Mouse (Mus musculus) erythroid progenitor cell, adult 5-6 weeks (primary cell): ENCODE measurements at regions not wholly inside any gene's neighbourhood (a gene's known extent, or its start where the extent isn't known, plus 50 kb on each side); places are given as distances from the start of the nearest gene placed in this dataset.

Experiments
- ATAC-seq: replicated peaks from 2 replicates; pipeline ENCODE4 v1.8.0; 2016; ENCODE audit warnings: moderate number of reproducible peaks, mild to moderate bottlenecking, moderate TSS enrichment, inconsistent platforms; ENCODE audit not compliant: poor library complexity, low FRiP score, severe bottlenecking

DNA sequence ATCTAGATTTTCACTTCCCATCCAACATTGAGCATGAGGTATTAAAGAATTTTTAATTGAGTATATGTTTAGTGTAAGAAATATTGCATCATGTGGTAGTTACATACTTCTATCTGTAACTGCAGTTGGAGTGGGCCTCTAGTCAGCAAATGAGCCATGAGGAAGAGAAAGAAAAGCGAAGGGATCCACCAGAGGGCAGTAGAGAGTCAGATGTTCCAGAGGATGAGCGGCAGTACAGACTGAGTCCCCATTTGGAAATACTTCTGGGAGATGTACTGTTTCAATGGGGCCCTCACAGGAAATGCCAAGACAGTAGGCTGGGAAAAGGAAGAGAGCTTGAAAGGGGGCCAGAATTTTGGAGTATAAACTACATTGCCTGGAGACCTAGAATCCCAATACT, 221.2 kb downstream of the Myh15 start:
- no peak for ATAC-seq

DNA sequence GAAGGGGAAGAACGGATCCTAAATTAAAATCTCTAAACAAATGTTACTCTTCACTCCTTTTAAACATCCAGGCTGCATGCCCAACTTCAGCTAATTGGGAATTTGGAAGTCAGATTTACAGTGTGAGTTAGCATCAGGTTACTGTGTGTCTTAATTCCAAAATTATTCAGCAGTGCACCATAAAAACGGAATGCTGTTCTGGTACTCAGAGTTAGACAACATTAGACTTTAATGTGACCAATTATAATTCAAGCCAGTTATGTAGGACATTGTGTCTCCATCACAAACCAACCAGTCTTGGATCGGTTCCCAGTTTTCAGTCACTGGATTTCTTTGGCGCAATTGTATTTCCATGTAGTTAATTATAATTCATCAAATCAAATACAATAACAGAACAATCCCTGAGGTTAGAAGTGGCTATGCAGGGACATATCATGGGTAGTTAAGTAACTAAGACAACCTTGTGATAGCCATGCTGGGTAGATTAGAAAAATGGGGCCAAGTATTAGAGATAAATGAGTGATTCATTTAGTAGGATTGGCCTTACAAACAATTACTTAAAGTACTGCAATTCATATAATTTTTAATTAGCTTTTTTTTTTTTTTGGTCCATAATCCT, 230.9 kb downstream of the Myh15 start:
- no peak for ATAC-seq

DNA sequence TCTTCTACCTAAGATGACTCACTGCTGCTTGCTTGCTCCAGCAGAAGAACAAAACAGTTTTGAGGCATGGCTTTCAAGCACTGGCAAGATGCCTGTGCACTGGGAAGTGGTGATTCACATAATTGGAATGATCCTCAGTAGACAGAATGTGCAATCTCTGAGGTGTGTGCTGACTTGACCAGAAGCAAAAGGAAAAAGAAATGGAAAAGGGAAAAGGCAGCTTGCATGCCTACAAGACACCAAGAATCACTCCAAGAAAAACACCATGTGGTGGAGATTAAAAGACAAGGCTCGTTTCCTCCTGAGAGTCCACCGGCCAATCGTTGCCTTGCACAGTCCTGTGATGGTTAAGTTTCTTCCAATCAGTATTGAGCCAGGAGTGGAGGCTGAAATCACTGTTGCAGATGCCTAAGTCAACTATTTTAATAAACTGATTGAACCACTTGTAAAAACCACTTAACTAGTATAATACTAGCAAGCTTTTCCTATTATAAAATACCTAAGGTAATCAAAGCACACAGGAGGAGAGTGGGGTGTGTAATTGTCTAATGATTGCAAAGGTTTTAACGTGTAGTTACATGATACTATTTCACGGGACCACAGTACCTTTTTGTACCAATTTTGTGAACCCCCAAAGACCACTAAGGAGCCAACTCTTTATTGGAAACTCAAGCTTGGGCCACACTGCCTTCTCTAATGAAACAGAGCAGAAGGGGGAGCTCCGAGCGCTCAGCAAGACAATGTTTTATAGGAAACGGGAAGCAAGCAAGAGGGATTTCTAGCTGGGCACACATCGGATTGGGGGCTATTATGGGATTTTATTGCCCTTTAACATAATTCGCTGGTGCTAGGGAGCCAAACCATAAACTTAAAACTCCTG, 232.2 kb downstream of the Myh15 start:
- no peak for ATAC-seq

DNA sequence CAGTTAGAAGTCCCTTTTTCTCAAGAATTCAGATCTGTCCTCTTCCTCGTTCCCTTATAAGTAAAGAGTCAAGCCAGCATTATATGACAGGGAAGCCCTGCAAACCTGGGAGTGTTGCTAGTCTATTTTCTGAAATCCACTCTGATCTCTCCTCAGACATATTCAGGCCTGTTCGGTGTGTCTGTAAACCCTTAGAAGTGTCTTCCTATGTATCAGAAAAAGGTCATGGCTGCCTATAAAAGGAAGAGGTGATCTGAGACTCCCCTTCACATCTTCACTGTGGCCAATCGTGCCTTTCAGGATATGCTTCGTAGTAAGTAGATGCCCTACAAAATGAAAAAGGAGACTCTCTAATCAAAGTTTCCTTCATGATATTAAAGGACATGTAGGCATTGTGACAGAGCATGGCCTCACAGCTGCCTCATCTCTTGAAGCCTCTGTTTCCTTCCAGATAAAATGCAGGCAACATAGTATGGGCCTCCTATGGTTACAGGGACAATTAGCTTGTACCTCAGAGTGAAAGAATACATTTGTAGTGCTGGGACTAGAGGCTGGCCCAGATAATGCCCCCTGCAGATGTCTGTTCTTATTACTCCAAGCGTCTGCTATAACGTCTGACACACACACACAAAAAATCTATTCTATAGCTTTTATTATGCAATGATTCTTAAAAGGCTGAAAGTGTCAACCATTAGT, 246.5 kb downstream of the Myh15 start:
- no peak for ATAC-seq

DNA sequence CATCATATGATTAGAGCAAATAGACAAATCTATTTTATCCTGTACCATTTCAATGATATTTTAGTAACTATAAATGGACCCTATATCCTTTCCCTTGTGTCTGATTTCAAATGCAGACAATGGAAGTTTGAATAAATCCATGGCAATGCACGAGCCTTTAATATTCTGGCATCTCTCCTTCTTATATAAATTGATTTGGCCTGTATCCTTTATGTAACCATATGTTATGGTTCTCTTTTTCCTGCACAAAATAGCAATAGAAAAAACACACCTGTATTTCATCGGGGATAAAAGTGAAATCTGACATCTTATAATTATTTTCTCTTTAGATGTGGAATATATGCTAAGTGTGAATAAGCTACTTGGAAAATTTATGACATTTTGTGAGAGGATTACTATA, 247.1 kb downstream of the Myh15 start:
- ATAC-seq: no peak

DNA sequence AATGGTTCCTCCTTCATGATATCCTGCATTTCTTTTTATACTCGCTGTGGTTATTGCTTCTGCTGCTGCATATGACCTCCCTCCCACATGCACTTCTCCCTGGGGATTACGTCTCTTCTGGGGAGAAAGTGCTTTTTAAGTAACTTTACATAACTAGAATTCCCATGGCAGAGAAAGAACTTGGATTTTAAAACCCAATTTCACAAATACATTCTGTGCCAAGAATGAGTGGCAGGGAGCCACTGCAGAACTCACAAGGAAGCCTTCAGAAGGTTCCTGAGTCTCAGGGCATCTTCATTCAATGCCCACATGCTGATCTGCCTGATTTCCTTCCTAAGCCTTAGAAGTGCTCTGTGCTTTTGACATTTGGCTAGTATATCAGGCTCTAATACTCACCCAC, 259.8 kb downstream of the Myh15 start:
- ATAC-seq: no peak

DNA sequence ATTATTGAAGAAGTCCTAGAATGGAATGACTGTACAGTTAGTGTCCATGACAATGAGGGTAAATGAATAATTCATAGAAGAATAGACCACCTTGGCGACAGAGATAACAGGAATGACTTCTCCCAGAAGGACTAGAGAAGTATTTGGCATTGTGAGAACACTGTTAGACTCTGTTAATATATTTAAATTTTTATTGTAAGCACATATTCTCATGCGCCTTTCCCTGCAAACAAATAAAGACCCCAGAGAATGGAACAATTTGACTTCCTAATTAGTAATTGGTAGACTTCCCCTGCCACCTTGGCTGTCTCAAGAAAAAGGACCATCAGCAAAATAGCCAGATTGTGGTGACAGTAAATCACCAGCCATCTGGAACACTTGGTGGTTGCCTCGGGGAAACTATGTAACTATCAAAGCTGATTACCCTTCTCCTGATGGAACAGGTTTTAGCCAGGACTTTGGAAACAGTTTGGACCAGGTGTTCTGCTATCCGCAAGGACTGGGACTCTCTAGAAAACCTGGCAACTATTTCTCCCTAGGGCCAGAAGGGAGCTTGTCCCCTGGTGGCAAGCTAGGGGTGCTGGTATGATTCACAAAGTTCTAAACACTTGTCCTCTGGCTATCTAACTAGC, 261.9 kb downstream of the Myh15 start:
- ATAC-seq: no peak

DNA sequence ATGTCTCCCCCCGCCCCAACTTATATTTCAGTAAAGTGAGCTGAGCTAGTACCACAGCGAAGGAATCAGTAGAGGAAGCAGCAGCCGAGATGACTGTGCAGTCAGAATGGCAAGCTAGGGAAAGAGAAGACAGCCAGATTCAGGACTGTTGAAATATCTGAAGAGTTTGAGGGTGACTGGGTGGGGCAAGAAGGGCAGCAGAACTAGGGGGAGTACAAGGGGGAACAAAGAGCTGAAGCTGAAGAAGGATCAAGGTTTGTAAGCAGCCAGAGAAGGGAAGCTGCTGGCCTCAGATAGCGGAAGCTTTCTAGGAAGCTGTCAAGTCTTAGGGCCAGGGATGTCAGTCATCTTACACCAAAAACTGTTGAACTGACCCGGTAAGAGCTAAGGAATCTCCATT, 262.5 kb downstream of the Myh15 start:
- ATAC-seq: no peak

DNA sequence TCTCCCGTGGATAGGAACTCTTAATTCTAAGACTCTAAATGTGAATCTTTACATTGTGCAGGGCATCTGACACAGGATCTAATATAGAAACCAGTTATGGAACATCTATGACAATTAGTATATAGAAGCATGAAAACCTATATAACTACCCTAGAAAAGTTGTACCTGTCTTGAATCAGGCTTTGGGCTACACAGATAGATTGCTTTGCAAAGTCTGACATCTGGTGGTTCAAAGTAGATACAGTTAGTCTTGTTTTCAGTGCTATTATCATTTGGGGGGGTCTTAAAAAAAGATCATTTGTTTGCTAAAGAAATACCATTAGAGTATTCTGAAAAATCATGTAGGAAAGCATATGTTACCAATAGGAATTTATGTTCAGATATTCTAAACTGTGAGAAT, 264.7 kb downstream of the Myh15 start:
- no peak for ATAC-seq

DNA sequence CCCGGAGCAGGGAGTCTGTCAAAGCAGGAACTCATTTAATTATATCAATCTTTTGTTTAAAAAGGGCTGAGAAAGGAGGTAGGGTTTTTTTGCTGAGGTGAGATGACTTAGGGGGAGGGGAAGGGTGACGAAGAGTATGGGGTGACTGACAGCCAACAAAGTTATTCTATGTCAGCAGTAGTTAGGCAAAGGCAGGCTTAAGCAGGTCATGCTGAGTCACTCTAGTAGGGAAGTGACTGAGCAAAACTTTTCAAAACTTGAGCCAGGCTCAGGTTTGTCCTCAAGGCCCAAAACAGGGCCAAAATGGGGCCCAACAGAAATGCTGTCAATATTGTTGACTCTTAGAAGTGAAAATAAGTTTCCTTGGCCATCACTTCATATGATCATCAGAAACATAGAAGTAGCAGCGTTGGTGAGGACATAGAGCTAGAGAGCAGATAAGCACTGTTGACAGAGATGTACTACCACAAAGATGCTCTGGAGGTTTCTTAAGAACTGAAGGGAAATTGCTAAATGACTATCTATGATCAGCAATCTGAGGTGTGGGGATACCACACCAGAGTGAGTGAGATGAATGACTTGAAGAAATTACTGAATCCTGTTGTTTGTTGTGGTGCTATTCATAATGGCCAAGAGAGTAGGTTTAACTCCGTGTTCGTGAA, 273.6 kb downstream of the Myh15 start:
- no peak for ATAC-seq

DNA sequence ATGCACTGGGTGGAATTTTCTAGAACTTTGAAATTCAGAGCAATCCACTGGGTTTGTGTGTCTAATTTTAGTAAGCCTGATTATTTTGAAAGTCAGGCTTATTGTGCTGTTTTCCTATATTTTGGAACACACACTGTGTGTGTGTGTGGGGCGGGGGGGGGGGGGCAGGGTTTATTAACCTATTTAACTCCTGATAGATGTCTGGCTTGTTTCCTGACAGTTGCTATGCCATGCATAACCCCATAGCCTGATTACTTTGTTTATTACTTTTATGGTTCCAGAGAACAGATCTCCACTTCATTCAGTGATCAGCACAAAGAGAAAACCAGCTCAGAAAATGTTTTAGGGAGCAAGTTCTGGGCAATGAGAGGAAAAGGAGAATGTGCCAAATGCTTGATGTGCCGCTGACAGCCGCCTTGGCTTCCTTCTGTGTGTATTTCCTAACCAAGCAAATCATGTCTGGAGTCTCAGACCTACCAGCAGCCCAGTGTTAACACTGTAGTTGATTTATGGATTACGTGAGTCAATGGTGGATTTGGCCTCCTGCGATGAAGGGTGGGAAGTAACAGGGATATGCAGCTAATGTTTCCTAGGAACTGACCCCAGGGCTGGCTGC, 274.9 kb downstream of the Myh15 start:
- no peak for ATAC-seq

DNA sequence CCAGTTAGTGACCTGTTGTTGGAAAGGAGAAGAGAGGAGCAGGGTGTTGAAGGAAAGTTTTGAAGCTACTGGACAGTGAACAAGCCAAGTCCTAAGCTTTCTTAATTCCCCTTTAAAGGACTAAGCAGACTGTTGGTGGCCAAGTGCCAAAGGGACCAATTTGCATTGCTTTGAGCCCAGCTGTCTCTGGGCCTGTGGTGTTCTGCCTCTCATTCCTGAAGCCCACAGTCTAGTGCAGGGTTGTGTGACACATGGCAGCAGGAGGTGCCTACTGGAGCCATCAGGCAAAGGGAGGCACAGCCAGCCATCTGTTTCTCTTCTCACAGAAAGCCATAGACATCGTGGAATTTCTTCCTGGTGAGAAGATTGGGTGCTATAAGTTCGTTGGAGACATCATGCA, 278.6 kb downstream of the Myh15 start:
- no peak for ATAC-seq

DNA sequence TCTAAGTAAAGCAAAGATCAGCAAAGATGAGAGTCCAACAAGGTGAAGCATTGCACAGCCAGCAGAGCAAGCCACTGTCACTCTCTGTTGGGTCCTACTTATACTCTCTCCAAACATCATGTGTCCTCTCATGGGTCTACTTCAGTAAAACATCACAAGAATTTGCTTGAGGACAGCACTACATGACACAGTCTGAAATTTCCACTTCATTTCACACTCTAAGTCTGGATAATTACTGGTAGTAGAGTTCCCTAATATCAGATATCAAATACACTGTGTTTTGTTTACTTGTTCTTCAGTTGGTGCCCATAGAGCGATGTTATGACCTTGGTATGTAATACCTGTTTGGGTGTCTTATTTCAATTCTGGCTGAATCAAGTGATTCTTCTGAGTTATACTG, 280.7 kb downstream of the Myh15 start:
- ATAC-seq: no peak

DNA sequence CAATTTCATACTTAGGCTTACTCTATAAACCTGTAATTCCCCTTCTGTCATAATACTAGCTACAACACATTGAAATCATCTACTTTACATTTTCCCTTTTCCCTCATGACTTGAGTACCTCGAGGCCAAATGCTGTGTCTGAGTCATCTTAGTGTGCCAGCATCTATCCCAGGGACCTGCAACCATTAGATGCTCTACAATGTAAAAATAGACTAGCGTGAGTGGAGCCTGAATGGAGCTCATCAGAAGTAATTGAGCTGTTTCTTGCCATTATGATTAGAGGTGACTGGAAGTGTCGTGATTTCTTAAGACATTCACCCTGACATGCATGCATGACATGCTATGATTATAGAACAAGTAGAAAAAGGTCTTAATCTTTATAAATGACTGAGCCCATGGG, 301.1 kb downstream of the Myh15 start:
- ATAC-seq: no peak

DNA sequence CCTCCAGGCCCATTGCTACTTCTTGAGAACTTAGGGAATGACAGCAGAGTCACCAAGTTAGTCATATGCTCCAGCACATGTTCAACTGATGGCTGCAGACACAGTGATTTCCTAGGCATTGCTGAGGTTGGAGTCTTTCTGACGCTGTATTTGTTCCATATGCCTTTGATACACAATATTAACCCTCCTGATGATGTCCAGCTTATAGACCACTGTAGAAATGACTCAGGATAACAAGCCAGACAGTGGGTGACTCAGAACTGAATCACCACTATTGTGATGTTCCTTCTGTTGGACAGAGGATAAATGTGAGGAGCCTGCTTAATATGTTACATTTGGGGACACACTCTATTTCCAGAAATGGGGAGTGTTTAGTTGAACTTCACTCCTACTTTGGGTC, 304.4 kb downstream of the Myh15 start:
- ATAC-seq: no peak

DNA sequence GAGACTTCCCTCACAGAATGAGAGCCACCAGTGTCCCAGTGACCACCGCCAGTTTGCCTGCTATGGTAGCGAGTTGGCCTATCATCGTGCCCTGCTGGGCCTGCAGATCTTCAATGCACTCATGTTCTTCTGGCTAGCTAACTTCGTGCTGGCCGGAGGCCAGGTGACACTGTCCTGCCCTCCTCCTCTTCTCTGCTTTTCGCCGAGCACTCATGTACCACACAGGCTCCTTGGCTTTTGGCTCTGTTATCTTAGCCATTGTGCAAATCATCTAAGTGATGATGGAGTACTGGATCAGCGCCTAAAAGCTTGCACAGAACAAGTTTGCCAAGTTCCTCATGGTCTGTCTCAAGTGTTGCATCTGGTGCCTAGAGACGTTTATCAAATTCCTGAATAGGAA, 312.2 kb downstream of the Myh15 start:
- ATAC-seq: no peak

DNA sequence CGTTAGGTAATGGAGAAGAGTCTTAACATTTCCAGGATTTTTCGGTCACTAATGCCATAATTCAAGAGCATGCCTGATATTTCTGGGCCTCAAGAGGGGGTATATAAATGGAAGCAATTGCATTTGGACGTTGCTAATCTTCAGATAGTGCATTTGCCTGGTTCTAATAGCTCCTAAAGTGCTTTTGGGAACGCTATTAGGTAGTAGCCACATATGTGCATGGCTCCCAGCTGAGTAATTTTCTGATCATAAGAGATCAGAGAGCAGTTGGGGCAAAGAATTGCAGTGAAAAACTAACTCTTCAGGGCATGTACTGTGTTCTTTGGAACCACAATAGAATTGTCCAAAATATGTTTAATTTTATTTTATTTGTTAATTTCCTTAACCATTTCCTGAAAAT, 317.8 kb downstream of the Myh15 start:
- ATAC-seq: no peak

DNA sequence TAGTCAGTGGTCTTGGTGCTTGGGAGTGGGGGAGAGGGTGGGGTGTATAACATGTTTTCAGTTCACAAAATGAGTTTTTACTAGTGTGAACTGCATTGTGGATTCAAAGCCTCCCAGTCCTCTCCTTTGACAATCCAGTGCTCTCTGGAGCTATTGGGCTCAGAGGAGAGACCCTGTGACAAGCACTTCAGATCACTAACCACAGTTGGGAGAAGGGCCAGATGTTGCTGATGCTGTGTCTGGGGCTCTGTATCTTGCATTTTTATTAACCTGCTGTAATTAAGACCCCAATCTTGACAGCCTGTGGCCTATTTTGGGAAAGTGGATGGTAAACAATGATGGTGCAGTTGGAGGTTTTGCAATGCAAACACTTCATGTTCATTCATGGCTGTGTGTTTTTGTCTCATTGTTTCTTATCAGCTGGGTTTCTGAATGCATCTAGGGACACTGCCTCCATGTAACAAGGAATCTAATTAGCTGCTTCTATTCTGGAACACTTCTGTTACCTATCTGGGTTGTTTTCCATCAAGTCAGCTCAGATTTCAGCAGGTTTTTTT, 320.0 kb upstream of the Ift57 start:
- no peak for ATAC-seq

DNA sequence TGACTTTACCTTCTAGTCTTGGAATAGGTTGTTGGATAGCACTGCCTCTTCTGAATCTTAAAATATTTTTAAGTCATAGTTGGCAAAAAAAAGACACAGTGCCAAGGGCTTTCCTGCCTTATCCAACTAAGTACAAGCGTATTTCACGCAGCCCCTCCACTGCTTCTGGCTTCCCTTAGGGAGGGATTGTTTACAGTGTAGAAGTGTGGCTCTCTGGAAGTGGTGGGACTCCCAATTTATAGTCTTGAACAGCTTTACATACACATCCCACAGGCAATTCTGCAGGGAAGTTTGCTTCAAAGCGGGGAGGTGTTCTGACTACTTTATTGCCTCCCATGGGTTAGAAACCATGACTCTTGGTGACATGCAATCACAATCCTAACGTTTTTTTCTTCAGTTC, 310.9 kb upstream of the Ift57 start:
- no peak for ATAC-seq
